Mouse (Mus musculus): ENCODE measurements around the gene Fam187b. TPM values are rescaled to one million over a fixed set of nuclear protein-coding genes. Genes with fewer than 3 reads are reported as not detected.

The Fam187b gene
- under 1 TPM in 1 of 2 experiments, not detected in 1; 0.83 TPM for polyA plus RNA-seq (2017; shearing (Covaris generic))

GRCm38 (mm10) chr7:30973501-30974289 is at the start of gene Fam187b:
Gene Fam187b (plus strand): TSS chr7:30973790.

DNA sequence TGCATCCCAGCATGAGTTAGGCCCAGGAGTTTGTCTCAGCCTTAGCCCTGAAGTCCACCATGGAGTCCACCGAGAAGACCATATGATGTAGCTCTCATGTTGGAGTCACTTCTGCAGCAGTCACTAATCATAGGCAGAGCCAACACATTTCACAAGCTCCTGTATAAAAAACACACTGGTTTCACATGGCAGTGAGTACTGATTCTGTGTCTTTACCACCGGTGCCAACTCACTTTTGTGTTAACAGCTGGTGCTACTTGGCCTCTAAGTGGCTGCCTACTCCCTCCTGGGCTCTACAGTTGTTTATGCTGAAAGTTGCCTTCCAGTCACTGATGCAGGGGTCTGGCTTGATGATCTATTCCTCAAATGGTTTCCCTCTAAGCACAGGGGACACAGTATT is 49.0 kb upstream of the Fam187b start, which contains the start of gene Hamp2:
Gene Hamp2, minus strand, starts transcription at position 101 of the 400 bp plus-strand sequence.

DNA sequence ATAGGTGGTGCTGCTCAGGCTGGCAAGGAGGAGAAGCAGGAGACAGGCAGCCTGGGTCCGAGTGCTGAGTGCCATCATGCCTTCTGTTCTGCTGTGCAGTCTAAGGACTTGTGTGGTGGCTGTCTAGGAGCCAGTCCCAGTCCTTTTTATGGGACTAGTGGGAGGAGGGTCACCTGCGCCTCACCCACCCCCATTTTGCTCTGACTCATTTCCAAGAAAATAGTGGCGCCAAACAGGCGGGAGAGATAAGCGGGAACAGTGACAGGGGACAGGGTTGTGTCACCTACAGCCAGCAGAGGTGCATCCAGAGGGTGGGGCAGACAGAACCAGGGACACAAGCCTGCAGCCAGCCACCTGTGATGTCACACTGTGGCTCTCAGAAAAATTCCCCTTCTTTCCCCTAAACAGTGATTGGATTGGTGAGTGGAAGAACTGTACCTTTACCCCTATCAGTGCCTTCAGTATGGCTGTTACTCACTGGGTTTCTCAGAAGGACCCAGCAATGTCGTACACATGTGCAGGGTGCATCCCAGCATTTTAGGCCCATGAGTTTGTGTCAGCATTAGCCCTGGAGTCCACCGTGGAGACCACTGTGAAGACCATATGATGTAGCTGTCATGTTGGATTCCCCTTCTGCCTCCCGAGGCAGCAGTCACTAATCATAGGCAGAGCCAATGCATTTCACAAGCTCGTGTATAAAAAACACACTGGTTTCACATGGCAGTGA is 29.5 kb upstream of the Fam187b start, which contains the start of gene Hamp:
Gene Hamp, minus strand, starts transcription at position 124 of the 727 bp plus-strand sequence.

GRCm38 (mm10) chr7:30956756-30957366 is 16.7 kb upstream of the Fam187b start, which contains the start of gene Usf2:
Gene Usf2 (minus strand): TSS chr7:30956803.

GRCm38 (mm10) chr7:30973251-30973500 is 414 bp upstream of the Fam187b start, which contains the start of gene Lsr:
Gene Lsr (minus strand): TSS chr7:30973464.

Other genes starting within 250 kb of the Fam187b start
- 100 to 1,000 TPM in 1 of 2 experiments, 10 to 100 TPM in 1; 85.3 to 135 TPM for gene Tmem147, start 244.2 kb upstream of the Fam187b start, polyA plus RNA-seq (2017; shearing (Covaris generic))
- under 1 TPM; 0.34 to 0.55 TPM for gene Gapdhs, start 230.1 kb upstream of the Fam187b start, polyA plus RNA-seq (2017; shearing (Covaris generic))
- 1 to 10 TPM in 1 of 2 experiments, not detected in 1; 2.9 TPM for gene Sbsn, start 222.3 kb upstream of the Fam187b start, polyA plus RNA-seq (2017; shearing (Covaris generic))
- not detected for gene Dmkn, start 210.0 kb upstream of the Fam187b start, polyA plus RNA-seq (2017; shearing (Covaris generic))
- not detected for gene Krtdap, start 185.9 kb upstream of the Fam187b start, polyA plus RNA-seq (2017; shearing (Covaris generic))
- gene Ffar2, start 150.0 kb upstream of the Fam187b start, polyA plus RNA-seq (2017; shearing (Covaris generic)) = under 1 TPM; 0.27 to 0.69 TPM
- not detected for gene Ffar3, start 117.6 kb upstream of the Fam187b start, polyA plus RNA-seq (2017; shearing (Covaris generic))
- under 1 TPM in 1 of 2 experiments, not detected in 1; 0.11 TPM for gene Ffar1, start 112.2 kb upstream of the Fam187b start, polyA plus RNA-seq (2017; shearing (Covaris generic))
- gene Cd22, start 93.4 kb upstream of the Fam187b start, polyA plus RNA-seq (2017; shearing (Covaris generic)) = 1 to 10 TPM; 5.6 to 8.0 TPM
- gene Mag, start 58.9 kb upstream of the Fam187b start, polyA plus RNA-seq (2017; shearing (Covaris generic)) = under 1 TPM in 1 of 2 experiments, not detected in 1; 0.47 TPM
- not detected for gene Hamp2, start 49.1 kb upstream of the Fam187b start, polyA plus RNA-seq (2017; shearing (Covaris generic))
- gene Hamp, start 29.8 kb upstream of the Fam187b start, polyA plus RNA-seq (2017; shearing (Covaris generic)) = under 1 TPM in 1 of 2 experiments, not detected in 1; 0.76 TPM
- 10 to 100 TPM; 13.0 to 18.6 TPM for gene Usf2, start 17.0 kb upstream of the Fam187b start, polyA plus RNA-seq (2017; shearing (Covaris generic))
- 10 to 100 TPM; 10.5 to 23.2 TPM for gene Lsr, start 326 bp upstream of the Fam187b start, polyA plus RNA-seq (2017; shearing (Covaris generic))
- gene Fxyd5, start 68.7 kb downstream of the Fam187b start, polyA plus RNA-seq (2017; shearing (Covaris generic)) = 1,000 to 10,000 TPM; 1,294 to 2,250 TPM
- not detected for gene Fxyd7, start 77.7 kb downstream of the Fam187b start, polyA plus RNA-seq (2017; shearing (Covaris generic))
- gene Fxyd1, start 83.4 kb downstream of the Fam187b start, polyA plus RNA-seq (2017; shearing (Covaris generic)) = under 1 TPM; 0.72 to 0.98 TPM
- gene Lgi4, start 85.6 kb downstream of the Fam187b start, polyA plus RNA-seq (2017; shearing (Covaris generic)) = under 1 TPM in 1 of 2 experiments, not detected in 1; 0.72 TPM
- gene Fxyd3, start 102.9 kb downstream of the Fam187b start, polyA plus RNA-seq (2017; shearing (Covaris generic)) = not detected
- 10 to 100 TPM in 1 of 2 experiments, 1 to 10 TPM in 1; 9.4 to 13.2 TPM for gene Hpn, start 141.5 kb downstream of the Fam187b start, polyA plus RNA-seq (2017; shearing (Covaris generic))
- 1 to 10 TPM; 1.5 to 3.2 TPM for gene Scn1b, start 153.2 kb downstream of the Fam187b start, polyA plus RNA-seq (2017; shearing (Covaris generic))
- 100 to 1,000 TPM; 276 to 323 TPM for gene Gramd1a, start 182.1 kb downstream of the Fam187b start, polyA plus RNA-seq (2017; shearing (Covaris generic))

All from activated CD4-positive, CD25-positive, alpha-beta regulatory T cell (primary cell).